Mouse (Mus musculus) ES-E14 (cell line): ENCODE results near the gene 2010300C02Rik.
A peak's percentile ranks its signal among the peaks of the same experiment; 100 is the strongest.

Experiments
- HCFC1 ChIP-seq: IDR thresholded peaks from 2 replicates; pipeline ENCODE4 v1.6.1; 2012; ENCODE audit warnings: low read length, inconsistent platforms, borderline replicate concordance; ENCODE audit not compliant: insufficient read depth
- ZC3H11A ChIP-seq: IDR thresholded peaks from 2 replicates; pipeline ENCODE4 v1.6.1; 2012; ENCODE audit warnings: low read depth, mild to moderate bottlenecking, inconsistent platforms, low read length, borderline replicate concordance
- ZNF384 ChIP-seq: IDR thresholded peaks from 2 replicates; pipeline ENCODE4 v1.6.1; 2012; ENCODE audit warnings: low read depth, low read length, inconsistent platforms

DNA sequence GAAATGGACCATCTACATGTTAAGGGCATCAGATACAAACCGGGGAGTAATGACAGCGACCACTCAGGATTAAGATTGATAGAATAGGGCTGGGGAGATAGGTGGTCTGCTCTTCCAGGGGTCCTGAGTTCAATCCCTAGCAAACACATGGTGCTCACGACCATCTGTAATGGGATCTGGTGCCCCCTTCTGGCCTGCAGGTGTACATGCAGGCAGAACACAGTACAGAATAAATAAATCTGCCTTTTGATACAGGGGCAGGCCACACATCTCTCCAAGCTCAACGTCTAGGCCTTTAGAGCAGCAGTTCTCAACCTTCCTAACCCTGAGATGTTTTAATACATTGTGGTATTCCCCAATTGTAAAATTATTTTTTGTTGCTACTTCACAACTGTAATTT is 85.2 kb downstream of the 2010300C02Rik start:
- TF ChIP-seq ZC3H11A (peak; percentile 61; the same call in 1 of the 2 replicates), ZNF384 (no peak), HCFC1 (no peak)
